Mouse (Mus musculus): ENCODE measurements at regions not wholly inside any gene's neighbourhood (a gene's known extent, or its start where the extent isn't known, plus 50 kb on each side); places are given as distances from the start of the nearest gene placed in this dataset.

DNA sequence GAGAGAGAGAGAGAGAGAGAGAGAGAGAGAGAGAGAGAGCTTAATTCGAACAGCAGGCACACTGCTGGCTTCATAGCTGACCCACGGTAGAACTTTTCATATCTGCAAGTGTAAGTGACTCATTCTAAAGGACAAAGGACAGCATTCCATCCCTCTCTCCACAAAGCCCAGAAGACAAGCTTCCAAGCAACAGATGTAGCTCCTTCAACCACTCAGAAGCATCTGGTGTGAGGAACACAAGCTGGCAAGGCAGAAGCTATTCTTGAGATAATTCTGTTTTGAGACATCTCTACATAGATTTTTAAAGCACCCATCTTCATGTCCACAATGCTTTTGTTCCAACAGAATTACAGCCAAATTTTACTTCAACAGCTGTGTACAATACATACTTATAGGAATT, 294.2 kb upstream of the Gria1 start:
- WGBS: 80% methylated on average over 2 of the region's 2 CpGs

DNA sequence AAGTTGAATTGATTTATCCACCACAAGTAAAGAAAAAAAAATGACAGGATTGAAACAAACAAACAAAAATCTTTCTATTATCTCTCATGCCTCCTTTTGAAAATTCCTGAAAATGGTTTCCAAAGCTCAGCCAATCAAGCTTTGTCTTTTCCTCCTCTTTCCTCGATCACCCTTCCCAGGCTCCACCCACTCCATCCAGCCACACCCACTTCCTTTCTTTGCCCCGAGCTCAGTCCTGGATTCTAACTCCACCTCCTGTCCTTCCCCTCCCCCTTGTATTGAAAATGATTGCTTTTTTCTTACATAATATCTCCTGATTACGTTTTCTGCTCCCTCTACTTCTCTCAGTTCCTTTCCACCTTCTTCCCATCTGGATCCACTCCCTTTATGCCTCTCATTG, 286.0 kb upstream of the Gria1 start:
- Histone ChIP-seq H3K4me1 (no peaks in the 10 kb centered on the region), H3K4me3 (replicated peaks) (no peak overlapping the region), H3K27ac (no peak overlapping the region), H3K4me2 (no peak overlapping the region), H3K36me3 (no peaks in the 10 kb centered on the region), H3K9me3 (replicated peaks) (no peaks in the 10 kb centered on the region), H3K9ac (no peak overlapping the region), H3K27me3 (no peaks in the 10 kb centered on the region)
- ATAC-seq (replicated peaks; ENCODE audit: low FRiP score): no peak
- 42% methylated on average over 3 of the region's 3 CpGs for WGBS

More for the DNA sequence above, 294.2 kb upstream of the Gria1 start:
- Histone ChIP-seq H3K4me3 (replicated peaks) (no peak overlapping the region), H3K36me3 (no peaks in the 10 kb centered on the region), H3K9me3 (replicated peaks) (no peaks in the 10 kb centered on the region), H3K27ac (no peak overlapping the region), H3K27me3 (no peaks in the 10 kb centered on the region), H3K4me2 (no peak overlapping the region), H3K4me1 (no peaks in the 10 kb centered on the region), H3K9ac (no peak overlapping the region)
- no peak for ATAC-seq (replicated peaks; ENCODE audit: low FRiP score)

DNA sequence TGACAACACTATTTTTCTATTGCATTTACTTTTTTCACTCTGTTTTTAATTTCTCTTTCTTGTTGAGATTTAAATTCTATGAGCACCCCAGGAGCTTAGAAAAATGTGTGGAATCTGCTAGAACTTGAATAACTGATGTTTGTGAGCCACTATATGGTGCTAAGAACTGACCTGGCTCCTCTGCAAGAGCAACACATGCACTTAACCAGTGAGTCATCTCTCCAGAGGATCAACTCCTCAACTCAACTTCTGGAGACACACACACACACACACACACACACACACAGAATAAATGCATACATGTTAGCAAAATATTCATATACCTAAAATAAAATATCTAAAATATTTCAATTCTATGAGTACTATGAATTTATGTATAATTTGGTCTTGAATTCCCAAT, 285.0 kb upstream of the Gria1 start:
- Histone ChIP-seq H3K4me2 (no peak overlapping the region), H3K27me3 (no peaks in the 10 kb centered on the region), H3K4me3 (replicated peaks) (no peak overlapping the region), H3K9ac (no peak overlapping the region), H3K36me3 (no peaks in the 10 kb centered on the region), H3K27ac (no peak overlapping the region), H3K4me1 (no peaks in the 10 kb centered on the region), H3K9me3 (replicated peaks) (no peaks in the 10 kb centered on the region)
- no peak for ATAC-seq (replicated peaks; ENCODE audit: low FRiP score)

DNA sequence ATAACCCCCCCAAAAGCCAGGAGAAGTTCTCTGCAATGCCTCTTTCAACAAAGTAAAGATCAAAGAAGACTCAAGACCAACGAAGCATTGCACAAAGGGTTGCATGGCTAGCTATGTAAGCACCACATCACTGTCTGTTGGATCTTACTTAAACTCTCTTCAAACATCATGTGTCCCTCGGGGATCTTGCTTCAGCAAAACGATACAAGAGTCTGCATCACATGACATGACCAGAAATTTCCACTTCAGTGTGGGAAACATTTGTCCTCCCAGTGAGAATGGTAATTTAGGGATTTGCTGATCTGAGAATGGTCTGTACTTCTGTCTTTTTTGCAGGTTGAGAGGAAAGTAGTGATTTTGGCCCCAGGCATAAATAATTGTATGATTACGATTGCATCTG, 283.6 kb upstream of the Gria1 start:
- no peaks in the 10 kb centered on the region for H3K9me3 ChIP-seq (replicated peaks)
- ATAC-seq (replicated peaks; ENCODE audit: low FRiP score): no peak
- no peaks in the 10 kb centered on the region for H3K4me1 ChIP-seq
- WGBS: 62% methylated on average over 4 of the region's 4 CpGs
- no peak overlapping the region for H3K4me3 ChIP-seq (replicated peaks)
- no peaks in the 10 kb centered on the region for H3K27me3 ChIP-seq
- H3K27ac ChIP-seq: no peak overlapping the region
- H3K4me2 ChIP-seq: no peak overlapping the region
- H3K36me3 ChIP-seq: no peaks in the 10 kb centered on the region
- H3K9ac ChIP-seq: no peak overlapping the region

DNA sequence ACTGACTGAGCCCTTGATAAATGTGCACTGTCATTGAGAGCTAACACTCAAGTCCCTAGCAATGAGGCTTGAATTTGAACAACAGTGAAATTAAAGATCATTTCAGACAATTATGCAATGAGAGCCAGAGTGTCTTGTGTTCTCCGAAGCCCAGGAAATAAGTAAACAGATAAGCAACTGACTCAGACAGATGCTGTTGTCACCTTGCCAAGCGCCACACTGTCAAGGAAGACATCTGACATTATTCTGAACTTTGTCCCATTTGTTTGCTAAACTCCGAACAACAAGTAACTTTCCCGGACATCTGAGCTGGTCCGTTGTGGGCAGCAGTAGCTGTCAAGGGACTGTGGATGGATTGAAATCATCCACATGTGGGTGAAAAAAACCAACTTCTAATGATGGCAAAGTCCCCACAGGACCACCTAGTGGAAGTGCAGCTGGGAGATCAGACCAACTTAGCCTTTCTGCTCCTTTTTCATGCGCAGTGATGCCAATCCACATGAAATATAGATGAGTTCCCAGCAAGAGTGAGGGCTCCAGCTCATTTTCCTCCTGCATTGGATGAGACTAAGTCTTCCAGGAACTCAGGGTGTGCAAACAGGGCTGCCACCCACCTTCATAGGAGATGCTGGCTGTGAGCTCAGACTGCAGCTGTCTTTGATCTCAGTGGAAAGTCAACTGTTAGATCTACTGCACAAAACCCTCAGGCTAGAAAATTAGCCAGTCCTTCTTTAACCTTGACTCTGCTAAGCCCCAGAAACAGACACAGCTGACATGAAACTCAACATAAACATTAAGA, 282.8 kb upstream of the Gria1 start:
- no peaks in the 10 kb centered on the region for H3K9me3 ChIP-seq (replicated peaks)
- H3K9ac ChIP-seq: no peak overlapping the region
- ATAC-seq (replicated peaks; ENCODE audit: low FRiP score): no peak
- 57% methylated on average over 6 of the region's 6 CpGs for WGBS
- no peaks in the 10 kb centered on the region for H3K27me3 ChIP-seq
- H3K4me1 ChIP-seq: no peaks in the 10 kb centered on the region
- no peak overlapping the region for H3K4me2 ChIP-seq
- H3K27ac ChIP-seq: no peak overlapping the region
- no peaks in the 10 kb centered on the region for H3K36me3 ChIP-seq
- H3K4me3 ChIP-seq (replicated peaks): no peak overlapping the region

DNA sequence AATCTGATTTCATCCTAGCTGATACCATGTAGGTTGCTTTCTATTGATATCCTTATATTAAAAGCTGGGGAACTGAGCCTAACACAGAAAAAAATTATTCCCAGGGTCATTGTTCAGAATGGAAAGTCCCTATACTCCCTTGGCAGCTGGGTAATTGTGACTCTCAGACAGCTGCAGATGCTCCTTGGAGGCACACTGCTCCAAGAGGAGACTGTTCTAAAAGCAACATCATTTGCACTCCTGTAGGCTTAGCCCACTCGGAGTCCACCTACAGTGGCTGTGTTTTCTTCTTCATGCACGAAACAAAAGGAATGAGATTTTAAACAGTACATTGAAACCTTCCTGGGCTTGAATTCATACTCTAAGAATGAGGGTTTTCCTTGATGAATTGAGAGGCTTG, 269.3 kb upstream of the Gria1 start:
- Histone ChIP-seq H3K9ac (no peak overlapping the region), H3K4me2 (no peak overlapping the region), H3K4me1 (no peaks in the 10 kb centered on the region), H3K4me3 (replicated peaks) (no peak overlapping the region), H3K9me3 (replicated peaks) (no peaks in the 10 kb centered on the region), H3K27ac (no peak overlapping the region), H3K27me3 (no peaks in the 10 kb centered on the region), H3K36me3 (no peaks in the 10 kb centered on the region)
- 68% methylated on average over 2 of the region's 2 CpGs for WGBS
- no peak for ATAC-seq (replicated peaks; ENCODE audit: low FRiP score)

DNA sequence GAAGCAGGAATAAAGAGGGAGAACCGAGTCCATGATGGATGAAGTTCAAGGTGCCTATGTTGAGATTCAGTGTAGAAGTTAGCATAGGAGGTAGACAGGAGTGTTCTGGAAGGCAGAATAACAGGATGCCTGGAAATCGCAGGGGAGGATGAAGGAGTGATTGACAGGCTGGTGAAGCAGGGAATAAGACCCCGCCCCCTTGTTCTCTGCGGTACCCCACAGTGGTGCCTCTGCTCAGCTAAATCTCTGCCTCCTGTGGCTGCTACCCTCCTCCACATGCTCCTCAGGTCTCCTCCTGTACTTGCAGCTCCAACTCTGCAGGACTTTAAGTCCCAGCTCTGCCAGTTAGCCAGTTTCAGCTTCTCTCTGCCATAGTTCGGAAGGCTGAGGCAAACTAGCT, 261.2 kb upstream of the Gria1 start:
- no peaks in the 10 kb centered on the region for H3K27me3 ChIP-seq
- H3K9me3 ChIP-seq (replicated peaks): no peaks in the 10 kb centered on the region
- no peak overlapping the region for H3K9ac ChIP-seq
- no peaks in the 10 kb centered on the region for H3K4me1 ChIP-seq
- H3K27ac ChIP-seq: no peak overlapping the region
- no peak overlapping the region for H3K4me2 ChIP-seq
- ATAC-seq (replicated peaks; ENCODE audit: low FRiP score): no peak
- whole genome bisulfite sequencing: 34% methylated on average over 5 of the region's 5 CpGs
- H3K4me3 ChIP-seq (replicated peaks): no peak overlapping the region
- H3K36me3 ChIP-seq: no peaks in the 10 kb centered on the region

DNA sequence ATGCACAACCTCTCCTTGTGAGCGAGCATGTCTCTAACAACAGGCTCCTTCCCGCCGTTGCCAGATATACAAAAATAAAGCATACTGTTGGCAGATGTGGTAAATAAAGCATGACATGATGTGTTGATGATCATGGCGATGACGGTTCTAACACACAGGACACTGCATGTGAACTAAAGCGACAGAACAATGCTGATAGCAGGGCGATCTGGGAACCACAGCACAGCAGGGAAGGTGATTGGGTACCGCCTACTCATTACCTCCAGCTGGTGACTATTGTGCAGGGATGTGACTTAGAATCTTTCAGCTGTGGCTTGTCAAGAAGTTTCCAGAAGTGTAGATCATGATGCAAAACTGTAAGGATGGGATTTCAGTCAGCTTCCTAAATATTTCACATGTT, 260.5 kb upstream of the Gria1 start:
- no peaks in the 10 kb centered on the region for H3K27me3 ChIP-seq
- H3K4me3 ChIP-seq (replicated peaks): no peak overlapping the region
- no peak overlapping the region for H3K4me2 ChIP-seq
- 55% methylated on average over 8 of the region's 8 CpGs for WGBS
- no peak overlapping the region for H3K27ac ChIP-seq
- no peaks in the 10 kb centered on the region for H3K4me1 ChIP-seq
- H3K9me3 ChIP-seq (replicated peaks): no peaks in the 10 kb centered on the region
- H3K36me3 ChIP-seq: no peaks in the 10 kb centered on the region
- H3K9ac ChIP-seq: no peak overlapping the region
- ATAC-seq (replicated peaks; ENCODE audit: low FRiP score): no peak

DNA sequence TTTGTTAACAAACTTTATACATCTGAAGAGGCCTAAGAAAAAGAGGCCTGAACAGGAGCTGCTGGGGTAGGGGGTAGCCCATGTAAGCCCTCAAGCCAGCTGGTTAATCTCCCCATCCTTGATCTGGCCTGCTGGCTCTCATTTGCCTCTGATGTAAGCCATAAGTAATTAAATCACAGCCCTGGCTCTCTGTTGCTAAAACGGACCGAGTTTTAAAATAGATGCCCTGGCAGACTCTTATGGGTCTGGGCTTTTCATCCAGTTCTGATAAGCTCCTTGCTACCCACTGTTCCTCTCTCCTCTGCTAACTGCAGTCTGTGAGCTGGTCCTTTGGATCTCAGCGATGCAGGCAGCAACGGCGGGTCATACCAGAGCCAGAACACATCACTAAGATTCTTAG, 259.3 kb upstream of the Gria1 start:
- WGBS: 64% methylated on average over 5 of the region's 5 CpGs

DNA sequence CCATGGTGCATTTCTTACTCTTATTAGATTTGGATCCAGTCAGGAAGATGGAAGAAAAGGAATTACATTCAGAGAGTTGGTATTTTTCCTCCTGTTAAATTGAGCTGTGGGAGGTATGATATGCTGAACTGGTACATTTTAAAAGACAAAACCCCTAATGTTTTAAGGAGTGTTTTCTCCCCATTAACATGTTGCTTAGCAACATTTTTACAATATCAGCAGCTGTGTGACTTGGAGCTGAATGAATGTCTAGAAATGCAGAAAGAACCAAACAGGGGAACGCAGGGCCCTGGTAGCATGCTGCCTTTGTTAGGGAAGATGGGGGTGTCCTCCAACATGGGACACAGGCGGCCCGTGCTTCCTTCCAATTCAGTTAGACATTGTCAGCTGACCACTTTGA, 257.5 kb upstream of the Gria1 start:
- no peaks in the 10 kb centered on the region for H3K36me3 ChIP-seq
- WGBS: 92% methylated on average over 3 of the region's 3 CpGs

More for the DNA sequence above, 259.3 kb upstream of the Gria1 start:
- H3K36me3 ChIP-seq: no peaks in the 10 kb centered on the region
- ATAC-seq (replicated peaks; ENCODE audit: low FRiP score): no peak
- no peaks in the 10 kb centered on the region for H3K27me3 ChIP-seq
- H3K9ac ChIP-seq: no peak overlapping the region
- H3K4me2 ChIP-seq: no peak overlapping the region
- no peaks in the 10 kb centered on the region for H3K9me3 ChIP-seq (replicated peaks)
- H3K4me1 ChIP-seq: no peaks in the 10 kb centered on the region
- no peak overlapping the region for H3K27ac ChIP-seq
- no peak overlapping the region for H3K4me3 ChIP-seq (replicated peaks)

DNA sequence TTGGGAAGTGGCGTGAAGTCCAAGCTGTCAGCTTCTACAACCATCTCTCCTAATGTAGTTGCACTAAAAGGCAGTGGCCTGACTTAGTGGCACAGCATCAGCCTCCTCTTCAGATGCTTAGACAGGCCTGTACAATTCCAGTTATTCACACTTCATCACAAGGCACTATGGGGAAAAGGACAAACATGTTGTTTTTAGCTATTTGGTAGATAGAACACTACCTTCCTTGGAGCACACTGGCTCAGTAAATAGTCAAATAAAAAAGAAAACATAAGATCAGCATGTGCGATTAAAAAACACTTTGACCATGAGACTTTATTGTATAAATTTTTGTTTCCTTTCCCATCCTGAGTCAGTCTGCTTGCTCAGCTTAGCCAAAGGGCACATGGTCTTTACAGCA, 250.7 kb upstream of the Gria1 start:
- Histone ChIP-seq H3K36me3 (no peaks in the 10 kb centered on the region), H3K27me3 (no peaks in the 10 kb centered on the region), H3K9me3 (replicated peaks) (no peaks in the 10 kb centered on the region), H3K27ac (no peak overlapping the region), H3K4me3 (replicated peaks) (no peak overlapping the region), H3K9ac (no peak overlapping the region), H3K4me1 (no peaks in the 10 kb centered on the region), H3K4me2 (no peak overlapping the region)
- WGBS: 82% methylated on average over 2 of the region's 2 CpGs
- ATAC-seq (replicated peaks; ENCODE audit: low FRiP score): no peak

More for the DNA sequence above, 257.5 kb upstream of the Gria1 start:
- ATAC-seq (replicated peaks; ENCODE audit: low FRiP score): no peak
- Histone ChIP-seq H3K4me2 (no peak overlapping the region), H3K9me3 (replicated peaks) (no peaks in the 10 kb centered on the region), H3K9ac (no peak overlapping the region), H3K4me1 (no peaks in the 10 kb centered on the region), H3K27me3 (no peaks in the 10 kb centered on the region), H3K4me3 (replicated peaks) (no peak overlapping the region), H3K27ac (no peak overlapping the region)

DNA sequence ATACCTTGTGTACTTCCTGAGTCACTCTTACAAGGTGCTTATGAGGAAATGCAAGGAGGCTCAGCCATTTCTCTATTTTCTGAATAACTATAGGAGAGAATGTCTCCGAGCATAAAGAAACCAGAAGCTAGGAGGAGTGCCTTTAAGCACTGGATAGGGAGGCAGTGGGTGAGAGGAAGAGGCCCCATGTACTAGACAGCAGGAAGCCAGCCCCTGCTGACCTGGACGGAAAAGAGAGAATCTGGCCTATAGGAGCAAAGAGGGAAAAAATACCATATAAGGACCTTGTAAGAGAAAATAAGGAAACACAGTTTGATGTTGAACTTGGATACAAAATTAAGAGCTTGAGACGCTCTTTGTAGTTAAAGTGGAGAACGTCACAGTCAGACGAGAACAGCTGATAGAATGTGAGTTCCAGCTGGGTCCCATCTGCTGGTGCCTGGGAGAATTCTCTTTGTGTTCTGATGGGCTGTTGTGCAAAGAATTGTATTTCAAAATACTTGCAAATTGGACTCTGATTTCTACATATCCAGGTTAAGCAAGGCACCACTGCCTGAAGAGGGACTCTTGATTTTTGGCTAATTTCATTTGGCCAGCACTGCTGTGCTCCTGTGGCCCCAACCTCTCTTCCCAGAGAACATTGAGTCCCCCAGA, 248.6 kb upstream of the Gria1 start:
- ATAC-seq (replicated peaks; ENCODE audit: low FRiP score): 0 out of 2 replicates have a peak, but pooled peaks have one; percentile 43
- H3K4me3 ChIP-seq (replicated peaks): no peak overlapping the region
- H3K27ac ChIP-seq: peak overlapping the region; percentile 61; the same call in 1 of the 2 replicates
- 46% methylated on average over 5 of the region's 5 CpGs for WGBS
- no peaks in the 10 kb centered on the region for H3K9me3 ChIP-seq (replicated peaks)
- no peaks in the 10 kb centered on the region for H3K27me3 ChIP-seq
- no peak overlapping the region for H3K9ac ChIP-seq
- no peaks in the 10 kb centered on the region for H3K4me1 ChIP-seq
- H3K4me2 ChIP-seq: no peak overlapping the region
- H3K36me3 ChIP-seq: no peaks in the 10 kb centered on the region

DNA sequence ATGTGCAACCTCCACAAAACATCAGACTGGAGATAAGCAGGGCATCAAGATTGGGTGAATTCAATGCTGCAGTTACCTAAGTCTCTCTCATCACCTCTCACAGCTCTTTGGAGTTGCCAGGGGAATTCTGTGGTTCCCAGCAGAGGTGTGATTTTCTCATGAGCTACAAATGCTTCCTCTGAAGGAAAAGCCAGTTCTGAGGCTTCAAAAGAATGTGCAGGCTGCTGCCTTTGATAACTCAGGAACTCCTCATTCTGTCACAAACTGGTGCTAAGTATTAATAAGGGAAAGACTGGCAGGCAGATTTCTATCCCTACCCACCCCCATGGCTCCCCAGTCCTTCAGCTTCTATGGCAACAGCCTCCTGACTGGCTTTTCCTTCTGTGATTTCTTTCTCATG, 243.8 kb upstream of the Gria1 start:
- Histone ChIP-seq H3K9ac (no peak overlapping the region), H3K36me3 (no peaks in the 10 kb centered on the region), H3K27me3 (no peaks in the 10 kb centered on the region), H3K27ac (no peak overlapping the region), H3K4me2 (no peak overlapping the region), H3K9me3 (replicated peaks) (no peaks in the 10 kb centered on the region), H3K4me1 (no peaks in the 10 kb centered on the region), H3K4me3 (replicated peaks) (no peak overlapping the region)
- ATAC-seq (replicated peaks; ENCODE audit: low FRiP score): no peak
